In genomic region chr7:117630657-117631056, GRCm38 (mm10) we compare ENCODE assay signal across 8 mouse cellular contexts.
DNase-seq lines count a peak whose midpoint lies in the region; ATAC-seq and TF ChIP-seq lines count a peak whose summit lies in the region.

No protein-coding gene starts in this region.

- no peaks in the 10 kb centered on the region for H3K36me3 ChIP-seq in intestine, postnatal 0 days (ENCODE audit: control insufficient read depth, insufficient read depth)
- H3K36me3 ChIP-seq in intestine, embryonic 16.5 days (ENCODE audit: control insufficient read depth, insufficient read depth, low read length): no peaks in the 10 kb centered on the region

- H3K4me1 ChIP-seq in intestine, postnatal 0 days (replicated peaks; ENCODE audit: control insufficient read depth, insufficient read depth, low read length): no peaks in the 10 kb centered on the region
- no peaks in the 10 kb centered on the region for H3K4me1 ChIP-seq in intestine, embryonic 16.5 days (ENCODE audit: control insufficient read depth, insufficient read depth, low read length)

- 67% methylated on average over 5 of the region's 5 CpGs for WGBS in intestine, postnatal 0 days
- 65% methylated on average over 5 of the region's 5 CpGs for WGBS in intestine, embryonic 16.5 days

- no peak for ATAC-seq in intestine, postnatal 0 days
- ATAC-seq in intestine, embryonic 16.5 days: no peak
- ATAC-seq in CD4-positive, CD25-positive, alpha-beta regulatory T cell, adult 4 months: peak; percentile 86

- H3K9ac ChIP-seq in intestine, postnatal 0 days (ENCODE audit: low read depth, low read length): no peak overlapping the region
- H3K9ac ChIP-seq in intestine, embryonic 16.5 days (ENCODE audit: low read depth, low read length): no peak overlapping the region

- DNase-seq in adrenal gland, postnatal 14 days: peak; percentile 32
- DNase-seq in kidney, postnatal 36 days: peak; percentile 54 to 82
- DNase-seq in spleen, postnatal 4 days (ENCODE audit: low spot score in 2 of 2): peak; percentile 26 to 69
- no peak for DNase-seq in MN1 (ENCODE audit: low spot score)
- DNase-seq in frontal cortex, postnatal 25 days (ENCODE audit: low spot score in 2 of 2): no peak

- no peak overlapping the region for H3K4me2 ChIP-seq in intestine, postnatal 0 days (replicated peaks; ENCODE audit: low read depth)
- no peak overlapping the region for H3K4me2 ChIP-seq in intestine, embryonic 16.5 days (ENCODE audit: low read depth, low read length)

- no peak overlapping the region for H3K27ac ChIP-seq in intestine, postnatal 0 days (ENCODE audit: low read depth, low read length)
- H3K27ac ChIP-seq in intestine, embryonic 16.5 days (ENCODE audit: low read length): no peak overlapping the region

- peak; percentile 76 for TF ChIP-seq CTCF in intestine, postnatal 0 days (IDR thresholded peaks at IDR 0.05; ENCODE audit: low read depth)

- no peak overlapping the region for H3K4me3 ChIP-seq in intestine, postnatal 0 days (ENCODE audit: low read depth, low read length)
- no peak overlapping the region for H3K4me3 ChIP-seq in intestine, embryonic 16.5 days (ENCODE audit: low read length)

- no peaks in the 10 kb centered on the region for H3K27me3 ChIP-seq in intestine, postnatal 0 days (replicated peaks; ENCODE audit: control insufficient read depth, insufficient read depth, low read length)
- H3K27me3 ChIP-seq in intestine, embryonic 16.5 days (replicated peaks; ENCODE audit: control insufficient read depth, insufficient read depth, low read length): no peaks in the 10 kb centered on the region

- H3K9me3 ChIP-seq in intestine, postnatal 0 days (ENCODE audit: control insufficient read depth): no peaks in the 10 kb centered on the region
- H3K9me3 ChIP-seq in intestine, embryonic 16.5 days (ENCODE audit: control insufficient read depth, low read length): no peaks in the 10 kb centered on the region

Comparison
In these comparisons a context has a peak if more than half of its experiments do, and no peak if none do; other contexts are left out.
1. DNase-seq: peak in adrenal gland, postnatal 14 days (single experiment), kidney, postnatal 36 days (2 of 2) and spleen, postnatal 4 days (2 of 2); none in MN1 (single experiment) and frontal cortex, postnatal 25 days (0 of 2).